Comparison of ENCODE assay signal across 24 mouse cellular contexts in the genomic region with DNA sequence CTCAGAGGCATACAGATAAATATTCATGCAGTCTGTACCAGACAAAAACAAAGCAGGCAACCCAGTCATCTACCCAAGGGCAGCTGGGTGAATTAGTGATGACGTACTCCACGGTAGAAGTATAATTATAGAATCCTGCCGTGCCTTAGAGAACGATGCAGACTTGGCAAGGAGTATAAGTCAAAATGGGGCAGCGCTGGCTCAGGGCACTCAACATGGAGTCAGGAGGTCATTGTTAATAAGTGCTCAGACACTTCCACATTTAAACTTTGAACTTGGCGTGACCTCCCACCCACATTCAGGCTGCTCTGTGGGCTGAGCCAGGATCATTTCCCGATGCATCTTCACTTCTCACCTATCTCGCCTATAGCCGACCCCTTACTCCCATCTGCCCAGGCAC. TPM values are rescaled to one million over a fixed set of nuclear protein-coding genes. Genes with fewer than 3 reads are reported as not detected.
DNase-seq lines count a peak whose midpoint lies in the region; ATAC-seq and TF ChIP-seq lines count a peak whose summit lies in the region.
"Had no signal": no experiment of that assay in that cellular context is flagged by ENCODE, and none has a peak within 500 bp of the region (broad histone marks: within the 10 kb centered on the region; RNA-seq: fewer than 3 reads in every experiment).

No protein-coding gene starts in this region.

- no peak overlapping the region for H3K27ac ChIP-seq in heart, embryonic 11.5 days (ENCODE audit: low read depth, low read length)
- H3K27ac ChIP-seq in heart, postnatal 0 days (ENCODE audit: low read depth) = 0 out of 2 replicates have a peak overlapping the region, but pooled peaks have one; percentile 34
- H3K27ac ChIP-seq in heart, embryonic 10.5 days = no peak overlapping the region
- H3K27ac ChIP-seq in kidney, embryonic 14.5 days (ENCODE audit: low read depth, low read length) = no peak overlapping the region
- H3K27ac ChIP-seq: embryonic facial prominence, embryonic 12.5 days; heart, embryonic 15.5 days; hindbrain, embryonic 15.5 days had no signal

- no peak for TF ChIP-seq CTCF in heart, postnatal 0 days (IDR thresholded peaks at IDR 0.05; ENCODE audit: low read depth)

- H3K9me3 ChIP-seq in heart, embryonic 11.5 days (replicated peaks; ENCODE audit: control insufficient read depth, low read length) = no peaks in the 10 kb centered on the region
- no peaks in the 10 kb centered on the region for H3K9me3 ChIP-seq in heart, postnatal 0 days (replicated peaks; ENCODE audit: control insufficient read depth, low read length)
- no peaks in the 10 kb centered on the region for H3K9me3 ChIP-seq in heart, embryonic 10.5 days
- no peaks in the 10 kb centered on the region for H3K9me3 ChIP-seq in kidney, embryonic 14.5 days (ENCODE audit: control insufficient read depth, low read length)
- H3K9me3 ChIP-seq: embryonic facial prominence, embryonic 12.5 days; heart, embryonic 15.5 days; hindbrain, embryonic 15.5 days had no signal

- no peak overlapping the region for H3K4me3 ChIP-seq in heart, embryonic 11.5 days (ENCODE audit: low read depth, low read length)
- H3K4me3 ChIP-seq in heart, postnatal 0 days (ENCODE audit: low read depth, low read length) = no peak overlapping the region
- H3K4me3 ChIP-seq in heart, embryonic 10.5 days = no peak overlapping the region
- no peak overlapping the region for H3K4me3 ChIP-seq in kidney, embryonic 14.5 days (ENCODE audit: low read length)
- H3K4me3 ChIP-seq: embryonic facial prominence, embryonic 12.5 days; heart, embryonic 15.5 days; hindbrain, embryonic 15.5 days had no signal

- DNase-seq in heart, adult 18-20 months = peak; percentile 38 to 55
- DNase-seq in heart, postnatal 0 days (ENCODE audit: low spot score) = peak; percentile 66
- DNase-seq in heart, embryonic 10.5 days (ENCODE audit: low spot score) = no peak
- peak; percentile 52 to 56 for DNase-seq in kidney, adult 8-10 months
- DNase-seq: adrenal gland, postnatal 14 days; cerebellum, adult 11-12 months; cerebellum, adult 9-10 months; cerebellum, postnatal 25 days; forebrain, postnatal 0 days; gastrocnemius, postnatal 14 days had no signal

- TF ChIP-seq EP300 in heart, postnatal 0 days (IDR thresholded peaks at IDR 0.05; ENCODE audit: low read depth) = no peak

- H3K9ac ChIP-seq in heart, embryonic 11.5 days (ENCODE audit: low read depth, low read length) = no peak overlapping the region
- H3K9ac ChIP-seq in heart, postnatal 0 days (replicated peaks; ENCODE audit: low read depth, low read length) = no peak overlapping the region
- H3K9ac ChIP-seq in kidney, embryonic 14.5 days (ENCODE audit: low read depth, low read length) = no peak overlapping the region
- H3K9ac ChIP-seq: embryonic facial prominence, embryonic 12.5 days; forebrain, postnatal 0 days; heart, embryonic 15.5 days; hindbrain, embryonic 15.5 days had no signal

- no peaks in the 10 kb centered on the region for H3K36me3 ChIP-seq in heart, embryonic 11.5 days (ENCODE audit: control insufficient read depth, insufficient read depth, low read length)
- no peaks in the 10 kb centered on the region for H3K36me3 ChIP-seq in heart, postnatal 0 days (replicated peaks; ENCODE audit: control insufficient read depth, insufficient read depth, low read length)
- H3K36me3 ChIP-seq in heart, embryonic 10.5 days = no peaks in the 10 kb centered on the region
- no peaks in the 10 kb centered on the region for H3K36me3 ChIP-seq in kidney, embryonic 14.5 days (ENCODE audit: control insufficient read depth, insufficient read depth, low read length)
- H3K36me3 ChIP-seq: embryonic facial prominence, embryonic 12.5 days; heart, embryonic 15.5 days; hindbrain, embryonic 15.5 days had no signal

- WGBS in heart, embryonic 11.5 days (ENCODE audit: insufficient replicate concordance) = 69% methylated on average over 9 of the region's 9 CpGs
- 35% methylated on average over 9 of the region's 9 CpGs for WGBS in heart, postnatal 0 days
- WGBS in heart, embryonic 10.5 days = 67% methylated on average over 9 of the region's 9 CpGs
- WGBS in kidney, embryonic 14.5 days = 76% methylated on average over 9 of the region's 9 CpGs

- no peak for ATAC-seq in heart, embryonic 11.5 days (replicated peaks; ENCODE audit: insufficient number of reproducible peaks, low FRiP score, low TSS enrichment)
- ATAC-seq in heart, postnatal 0 days (ENCODE audit: insufficient read depth, low read depth) = peak; percentile 84
- no peak for ATAC-seq in kidney, embryonic 14.5 days (ENCODE audit: low FRiP score, low TSS enrichment)
- ATAC-seq: activated CD4-positive, CD25-positive, alpha-beta regulatory T cell, adult 4 months; forebrain, postnatal 0 days; Patski had no signal

- H3K4me1 ChIP-seq in heart, embryonic 11.5 days (ENCODE audit: control insufficient read depth, insufficient read depth, low read length) = no peaks in the 10 kb centered on the region
- peaks cover 6% of the 10 kb centered on the region; the same call in 1 of the 2 replicates for H3K4me1 ChIP-seq in heart, postnatal 0 days (ENCODE audit: control insufficient read depth, insufficient read depth)
- H3K4me1 ChIP-seq in heart, embryonic 10.5 days = peaks cover 4% of the 10 kb centered on the region; the same call in 1 of the 2 replicates
- H3K4me1 ChIP-seq in kidney, embryonic 14.5 days (ENCODE audit: control insufficient read depth, insufficient read depth, low read length) = no peaks in the 10 kb centered on the region
- H3K4me1 ChIP-seq: embryonic facial prominence, embryonic 12.5 days; hindbrain, embryonic 15.5 days had no signal

- H3K27me3 ChIP-seq in heart, embryonic 11.5 days (ENCODE audit: control insufficient read depth, insufficient read depth, low read length) = no peaks in the 10 kb centered on the region
- H3K27me3 ChIP-seq in heart, postnatal 0 days (ENCODE audit: control insufficient read depth, insufficient read depth, low read length) = no peaks in the 10 kb centered on the region
- H3K27me3 ChIP-seq in heart, embryonic 10.5 days (ENCODE audit: insufficient read depth, poor library complexity, severe bottlenecking) = peaks cover 7% of the 10 kb centered on the region; the same call in 1 of the 2 replicates
- no peaks in the 10 kb centered on the region for H3K27me3 ChIP-seq in kidney, embryonic 14.5 days (ENCODE audit: control insufficient read depth, insufficient read depth, low read length)
- H3K27me3 ChIP-seq: CH12.LX; embryonic facial prominence, embryonic 12.5 days; hindbrain, embryonic 15.5 days; Patski had no signal

- H3K4me2 ChIP-seq in heart, embryonic 11.5 days = no peak overlapping the region
- H3K4me2 ChIP-seq in heart, postnatal 0 days (ENCODE audit: low read depth, low read length) = no peak overlapping the region
- H3K4me2 ChIP-seq in kidney, embryonic 14.5 days (replicated peaks; ENCODE audit: low read depth, low read length) = no peak overlapping the region
- H3K4me2 ChIP-seq: embryonic facial prominence, embryonic 12.5 days; heart, embryonic 15.5 days; hindbrain, embryonic 15.5 days had no signal

RNA-seq across cellular contexts. Expression of gene Spty2d1, which starts 17.2 kb away (rescaled TPM):
- total RNA-seq in heart, adult 18-20 months (2021) = 1 to 10 TPM; 7.4 to 7.7 TPM
- polyA plus RNA-seq in heart, embryonic 11.5 days (2014; fragmentation: Nextera tagmentation; extraction: Ambion mirVana) = 15.6 and 18.8 TPM in 2 replicates
- total RNA-seq in heart, postnatal 0 days (2014; rRNA removed; ENCODE audit: low replicate concordance) = 8.7 and 9.4 TPM in 2 replicates
- 7.7 and 7.8 TPM in 2 replicates for polyA plus RNA-seq in heart, postnatal 0 days (2015; fragmentation: Nextera tagmentation; extraction: Ambion mirVana)
- 14.4 and 15.6 TPM in 2 replicates for polyA plus RNA-seq in heart, embryonic 10.5 days (2016; fragmentation: Nextera tagmentation; extraction: Ambion mirVana)
- 9.6 and 15.7 TPM in 2 replicates for polyA plus RNA-seq in kidney, embryonic 14.5 days (2014; fragmentation: Nextera tagmentation; extraction: Ambion mirVana)

RNA-seq across cellular contexts. Expression of gene Tmem86a, which starts 25.0 kb away (rescaled TPM):
- total RNA-seq in heart, adult 18-20 months (2021) = 10 to 100 TPM; 19.7 to 20.8 TPM
- polyA plus RNA-seq in heart, embryonic 11.5 days (2014; fragmentation: Nextera tagmentation; extraction: Ambion mirVana) = 13.7 and 15.5 TPM in 2 replicates
- total RNA-seq in heart, postnatal 0 days (2014; rRNA removed; ENCODE audit: low replicate concordance) = 12.8 and 18.5 TPM in 2 replicates
- polyA plus RNA-seq in heart, postnatal 0 days (2015; fragmentation: Nextera tagmentation; extraction: Ambion mirVana) = 32.0 and 32.3 TPM in 2 replicates
- 14.8 and 19.9 TPM in 2 replicates for polyA plus RNA-seq in heart, embryonic 10.5 days (2016; fragmentation: Nextera tagmentation; extraction: Ambion mirVana)
- polyA plus RNA-seq in kidney, embryonic 14.5 days (2014; fragmentation: Nextera tagmentation; extraction: Ambion mirVana) = 18.3 and 22.9 TPM in 2 replicates

RNA-seq across cellular contexts. Expression of gene Gm9999, which starts 42.0 kb away (rescaled TPM):
- total RNA-seq in heart, adult 18-20 months (2021) = not detected
- polyA plus RNA-seq in heart, embryonic 11.5 days (2014; fragmentation: Nextera tagmentation; extraction: Ambion mirVana) = not detected in 2 replicates
- total RNA-seq in heart, postnatal 0 days (2014; rRNA removed; ENCODE audit: low replicate concordance) = not detected in 2 replicates
- polyA plus RNA-seq in heart, postnatal 0 days (2015; fragmentation: Nextera tagmentation; extraction: Ambion mirVana) = not detected in 2 replicates
- polyA plus RNA-seq in heart, embryonic 10.5 days (2016; fragmentation: Nextera tagmentation; extraction: Ambion mirVana) = not detected in 2 replicates
- polyA plus RNA-seq in kidney, embryonic 14.5 days (2014; fragmentation: Nextera tagmentation; extraction: Ambion mirVana) = not detected in 2 replicates
- total RNA-seq: adrenal gland, adult 18-20 months; adrenal gland, postnatal 14 days; CH12.LX; forebrain, postnatal 0 days; gastrocnemius, adult 18-20 months; gastrocnemius, postnatal 14 days had no signal
- polyA plus RNA-seq: activated CD4-positive, CD25-positive, alpha-beta regulatory T cell, adult 4 months; cortical plate, adult 2 months; embryonic facial prominence, embryonic 12.5 days; forebrain, embryonic 11.5 days; forebrain, postnatal 0 days; heart, embryonic 15.5 days; hindbrain, embryonic 11.5 days; hindbrain, embryonic 15.5 days; intestine, embryonic 16.5 days; Patski had no signal
